38 mouse cellular contexts compared by ENCODE assay signal in the genomic region with DNA sequence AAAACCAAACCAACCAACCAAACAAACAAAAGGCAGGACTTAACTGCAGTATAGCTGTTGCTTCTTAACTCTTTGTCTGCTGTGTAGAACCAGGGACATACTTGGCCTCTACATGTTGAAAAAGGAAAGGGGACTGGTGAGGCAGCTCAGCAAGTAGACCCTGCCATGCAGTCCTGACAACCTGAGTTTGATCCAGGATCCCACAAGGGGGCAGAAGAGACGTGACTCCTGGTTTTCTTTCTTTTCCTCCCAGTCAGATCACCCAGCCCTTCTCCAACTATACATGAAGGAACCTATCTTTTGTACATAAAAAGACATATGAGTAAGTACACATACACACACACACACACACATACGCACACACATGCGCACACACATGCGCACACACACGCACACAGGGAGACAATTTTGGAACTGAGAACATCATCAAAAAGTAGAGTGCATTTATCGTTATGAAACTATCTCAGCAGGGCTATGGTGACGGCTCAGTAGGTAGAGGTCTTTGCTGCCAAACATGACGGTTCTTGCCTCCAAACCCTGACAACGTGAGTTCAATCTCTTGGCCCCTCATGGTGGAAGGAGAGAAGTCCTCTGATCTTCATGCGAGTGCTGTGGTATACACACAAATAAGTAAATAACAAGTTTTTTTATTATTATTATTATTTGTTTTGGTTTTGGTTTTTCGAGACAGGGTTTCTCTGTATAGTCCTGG. TPM values are rescaled to one million over a fixed set of nuclear protein-coding genes. Genes with fewer than 3 reads are reported as not detected.
DNase-seq lines count a peak whose midpoint lies in the region; ATAC-seq and TF ChIP-seq lines count a peak whose summit lies in the region.
"Had no signal": no experiment of that assay in that cellular context is flagged by ENCODE, and none has a peak within 500 bp of the region (broad histone marks: within the 10 kb centered on the region; RNA-seq: fewer than 3 reads in every experiment).

No protein-coding gene starts in this region.

- no peak for DNase-seq in forebrain, postnatal 0 days
- DNase-seq in forebrain, embryonic 14.5 days (ENCODE audit: low spot score) = no peak
- DNase-seq in midbrain, embryonic 11.5 days (ENCODE audit: low spot score, missing footprints) = peak; percentile 78
- DNase-seq in R1 (ENCODE audit: low read depth, low spot score) = peak; percentile 41
- no peak for DNase-seq in lung, postnatal 36 days
- DNase-seq in urinary bladder, postnatal 10 days (ENCODE audit: low spot score) = no peak
- DNase-seq: adrenal gland, postnatal 25 days; gastrocnemius, postnatal 14 days; kidney, adult 18-20 months; kidney, postnatal 36 days; layer of hippocampus, postnatal 36 days; right cerebral cortex, adult 18-20 months; spleen, adult 18-20 months; thymus, postnatal 36 days had no signal

- no peak overlapping the region for H3K27ac ChIP-seq in forebrain, postnatal 0 days (ENCODE audit: low read depth, low read length)
- no peak overlapping the region for H3K27ac ChIP-seq in forebrain, embryonic 14.5 days (ENCODE audit: low read depth, low read length)
- no peak overlapping the region for H3K27ac ChIP-seq in midbrain, embryonic 11.5 days (ENCODE audit: low read depth, low read length)
- H3K27ac ChIP-seq in midbrain, embryonic 15.5 days = no peak overlapping the region
- H3K27ac ChIP-seq: embryonic facial prominence, embryonic 13.5 days; hindbrain, embryonic 15.5 days; liver, embryonic 12.5 days; macrophage had no signal

- no peak for ATAC-seq in forebrain, postnatal 0 days
- no peak for ATAC-seq in forebrain, embryonic 14.5 days
- ATAC-seq in midbrain, embryonic 11.5 days (ENCODE audit: low FRiP score) = no peak
- ATAC-seq in midbrain, embryonic 15.5 days (replicated peaks) = no peak
- ATAC-seq: liver, embryonic 12.5 days; liver, postnatal 0 days; midbrain, embryonic 16.5 days; Patski had no signal

- TF ChIP-seq CTCF in forebrain, postnatal 0 days (IDR thresholded peaks at IDR 0.05; ENCODE audit: low read depth) = peak; percentile 30

- H3K4me2 ChIP-seq in forebrain, postnatal 0 days (ENCODE audit: low read depth) = no peak overlapping the region
- H3K4me2 ChIP-seq in forebrain, embryonic 14.5 days (ENCODE audit: low read length) = no peak overlapping the region
- no peak overlapping the region for H3K4me2 ChIP-seq in midbrain, embryonic 11.5 days
- no peak overlapping the region for H3K4me2 ChIP-seq in midbrain, embryonic 15.5 days
- H3K4me2 ChIP-seq: embryonic facial prominence, embryonic 13.5 days; heart, embryonic 12.5 days; hindbrain, embryonic 15.5 days; liver, embryonic 12.5 days; neural tube, embryonic 12.5 days had no signal

- H3K27me3 ChIP-seq in forebrain, postnatal 0 days (ENCODE audit: insufficient read depth, low read length) = no peaks in the 10 kb centered on the region
- no peaks in the 10 kb centered on the region for H3K27me3 ChIP-seq in forebrain, embryonic 14.5 days (replicated peaks; ENCODE audit: control insufficient read depth, insufficient read depth, low read length)
- H3K27me3 ChIP-seq in midbrain, embryonic 11.5 days (ENCODE audit: control insufficient read depth, insufficient read depth, low read length) = peaks cover 2% of the 10 kb centered on the region; the same call in 1 of the 2 replicates
- no peaks in the 10 kb centered on the region for H3K27me3 ChIP-seq in midbrain, embryonic 15.5 days (replicated peaks)
- H3K27me3 ChIP-seq: hindbrain, embryonic 15.5 days; neural tube, embryonic 12.5 days had no signal

- H3K4me1 ChIP-seq in forebrain, postnatal 0 days (ENCODE audit: insufficient read depth) = peaks cover 18% of the 10 kb centered on the region
- H3K4me1 ChIP-seq in forebrain, embryonic 14.5 days (ENCODE audit: control insufficient read depth, insufficient read depth, low read length) = peaks cover 14% of the 10 kb centered on the region; the same call in 1 of the 2 replicates
- H3K4me1 ChIP-seq in midbrain, embryonic 11.5 days (ENCODE audit: control insufficient read depth, insufficient read depth, low read length) = peaks cover 15% of the 10 kb centered on the region
- peaks cover 13% of the 10 kb centered on the region for H3K4me1 ChIP-seq in midbrain, embryonic 15.5 days

- no peak overlapping the region for H3K4me3 ChIP-seq in forebrain, postnatal 0 days (ENCODE audit: low read depth, low read length)
- no peak overlapping the region for H3K4me3 ChIP-seq in forebrain, embryonic 14.5 days (ENCODE audit: low read depth, low read length)
- no peak overlapping the region for H3K4me3 ChIP-seq in midbrain, embryonic 11.5 days (ENCODE audit: low read depth, low read length)
- H3K4me3 ChIP-seq in midbrain, embryonic 15.5 days = no peak overlapping the region
- H3K4me3 ChIP-seq: embryonic facial prominence, embryonic 13.5 days; forebrain, embryonic 10.5 days; heart, embryonic 12.5 days; hindbrain, embryonic 15.5 days; liver, embryonic 12.5 days; myocyte; neural tube, embryonic 12.5 days had no signal

- H3K36me3 ChIP-seq in forebrain, postnatal 0 days (ENCODE audit: insufficient read depth) = no peaks in the 10 kb centered on the region
- no peaks in the 10 kb centered on the region for H3K36me3 ChIP-seq in forebrain, embryonic 14.5 days (ENCODE audit: control insufficient read depth, insufficient read depth, low read length)
- no peaks in the 10 kb centered on the region for H3K36me3 ChIP-seq in midbrain, embryonic 11.5 days (ENCODE audit: control insufficient read depth, insufficient read depth, low read length)
- no peaks in the 10 kb centered on the region for H3K36me3 ChIP-seq in midbrain, embryonic 15.5 days (replicated peaks)
- H3K36me3 ChIP-seq: embryonic facial prominence, embryonic 13.5 days; forebrain, embryonic 10.5 days; heart, embryonic 12.5 days; hindbrain, embryonic 15.5 days; liver, embryonic 12.5 days; neural tube, embryonic 12.5 days had no signal

- WGBS in forebrain, postnatal 0 days = 91% methylated on average over 11 of the region's 11 CpGs
- 90% methylated on average over 11 of the region's 11 CpGs for WGBS in forebrain, embryonic 14.5 days
- WGBS in midbrain, embryonic 11.5 days = 92% methylated on average over 11 of the region's 11 CpGs
- WGBS in midbrain, embryonic 15.5 days = 87% methylated on average over 11 of the region's 11 CpGs

- H3K9me3 ChIP-seq in forebrain, postnatal 0 days (ENCODE audit: low read length) = no peaks in the 10 kb centered on the region
- H3K9me3 ChIP-seq in forebrain, embryonic 14.5 days (replicated peaks; ENCODE audit: control insufficient read depth, low read length) = no peaks in the 10 kb centered on the region
- no peaks in the 10 kb centered on the region for H3K9me3 ChIP-seq in midbrain, embryonic 11.5 days (ENCODE audit: control insufficient read depth, low read length)
- no peaks in the 10 kb centered on the region for H3K9me3 ChIP-seq in midbrain, embryonic 15.5 days
- H3K9me3 ChIP-seq: embryonic facial prominence, embryonic 13.5 days; forebrain, embryonic 10.5 days; heart, embryonic 12.5 days; hindbrain, embryonic 15.5 days; liver, embryonic 12.5 days; neural tube, embryonic 12.5 days had no signal

- H3K9ac ChIP-seq in forebrain, postnatal 0 days = no peak overlapping the region
- no peak overlapping the region for H3K9ac ChIP-seq in forebrain, embryonic 14.5 days (ENCODE audit: low read length)
- no peak overlapping the region for H3K9ac ChIP-seq in midbrain, embryonic 11.5 days (ENCODE audit: low read length)
- no peak overlapping the region for H3K9ac ChIP-seq in midbrain, embryonic 15.5 days
- H3K9ac ChIP-seq: embryonic facial prominence, embryonic 13.5 days; heart, embryonic 12.5 days; hindbrain, embryonic 15.5 days; liver, embryonic 12.5 days; liver, postnatal 0 days; neural tube, embryonic 12.5 days had no signal

RNA-seq across cellular contexts. Expression of gene 4931429L15Rik, which starts 7.1 kb away (rescaled TPM):
- not detected in 2 replicates for total RNA-seq in forebrain, postnatal 0 days (2014; rRNA removed)
- not detected in 2 replicates for polyA plus RNA-seq in forebrain, postnatal 0 days (2015; fragmentation: Nextera tagmentation; extraction: Ambion mirVana)
- not detected in 2 replicates for polyA plus RNA-seq in forebrain, embryonic 14.5 days (2014; fragmentation: Nextera tagmentation; extraction: Ambion mirVana)
- polyA plus RNA-seq in midbrain, embryonic 11.5 days (2014; fragmentation: Nextera tagmentation; extraction: Ambion mirVana) = 0.15 TPM in 1 of 2 replicates, not detected in the other
- not detected in 2 replicates for polyA plus RNA-seq in midbrain, embryonic 15.5 days (2015; fragmentation: Nextera tagmentation; extraction: Ambion mirVana)
- total RNA-seq: adrenal gland, adult 18-20 months; adrenal gland, postnatal 25 days; common myeloid progenitor, adult 5-6 weeks; gastrocnemius, postnatal 14 days; granulocyte monocyte progenitor cell, adult 5-6 weeks; hematopoietic stem cell, adult 5-6 weeks; layer of hippocampus, postnatal 36 days; left cerebral cortex, postnatal 4 days; megakaryocyte-erythroid progenitor cell, adult 5-6 weeks; MEL had no signal
- polyA plus RNA-seq: embryonic facial prominence, embryonic 13.5 days; forebrain, embryonic 10.5 days; heart, embryonic 12.5 days; heart, postnatal 0 days; intestine, embryonic 14.5 days; kidney, embryonic 16.5 days; limb, embryonic 14.5 days; liver, embryonic 12.5 days; liver, postnatal 0 days; lung, embryonic 16.5 days; macrophage; midbrain, embryonic 16.5 days; myocyte; neural tube, embryonic 12.5 days; Patski had no signal

RNA-seq across cellular contexts. Expression of gene Bud13, which starts 44.0 kb away (rescaled TPM):
- total RNA-seq in forebrain, postnatal 0 days (2014; rRNA removed) = 13.5 and 14.7 TPM in 2 replicates
- polyA plus RNA-seq in forebrain, postnatal 0 days (2015; fragmentation: Nextera tagmentation; extraction: Ambion mirVana) = 11.5 and 12.8 TPM in 2 replicates
- polyA plus RNA-seq in forebrain, embryonic 14.5 days (2014; fragmentation: Nextera tagmentation; extraction: Ambion mirVana) = 14.9 and 18.7 TPM in 2 replicates
- polyA plus RNA-seq in midbrain, embryonic 11.5 days (2014; fragmentation: Nextera tagmentation; extraction: Ambion mirVana) = 26.4 and 27.1 TPM in 2 replicates
- 17.9 and 18.3 TPM in 2 replicates for polyA plus RNA-seq in midbrain, embryonic 15.5 days (2015; fragmentation: Nextera tagmentation; extraction: Ambion mirVana)

RNA-seq across cellular contexts. Expression of gene Zpr1, which starts 54.0 kb away (rescaled TPM):
- total RNA-seq in forebrain, postnatal 0 days (2014; rRNA removed) = 34.3 and 44.1 TPM in 2 replicates
- 49.1 and 56.0 TPM in 2 replicates for polyA plus RNA-seq in forebrain, postnatal 0 days (2015; fragmentation: Nextera tagmentation; extraction: Ambion mirVana)
- 68.8 and 70.1 TPM in 2 replicates for polyA plus RNA-seq in forebrain, embryonic 14.5 days (2014; fragmentation: Nextera tagmentation; extraction: Ambion mirVana)
- 59.3 and 62.0 TPM in 2 replicates for polyA plus RNA-seq in midbrain, embryonic 11.5 days (2014; fragmentation: Nextera tagmentation; extraction: Ambion mirVana)
- 60.1 and 64.0 TPM in 2 replicates for polyA plus RNA-seq in midbrain, embryonic 15.5 days (2015; fragmentation: Nextera tagmentation; extraction: Ambion mirVana)

RNA-seq across cellular contexts. Expression of gene Apoa5, which starts 58.4 kb away (rescaled TPM):
- not detected in 2 replicates for total RNA-seq in forebrain, postnatal 0 days (2014; rRNA removed)
- not detected in 2 replicates for polyA plus RNA-seq in forebrain, postnatal 0 days (2015; fragmentation: Nextera tagmentation; extraction: Ambion mirVana)
- not detected in 2 replicates for polyA plus RNA-seq in forebrain, embryonic 14.5 days (2014; fragmentation: Nextera tagmentation; extraction: Ambion mirVana)
- polyA plus RNA-seq in midbrain, embryonic 11.5 days (2014; fragmentation: Nextera tagmentation; extraction: Ambion mirVana) = 0.15 TPM in 1 of 2 replicates, not detected in the other
- not detected in 2 replicates for polyA plus RNA-seq in midbrain, embryonic 15.5 days (2015; fragmentation: Nextera tagmentation; extraction: Ambion mirVana)
- total RNA-seq: adrenal gland, postnatal 25 days; common myeloid progenitor, adult 5-6 weeks; gastrocnemius, postnatal 14 days; granulocyte monocyte progenitor cell, adult 5-6 weeks; hematopoietic stem cell, adult 5-6 weeks; layer of hippocampus, postnatal 36 days; left cerebral cortex, postnatal 4 days; megakaryocyte-erythroid progenitor cell, adult 5-6 weeks; MEL had no signal
- polyA plus RNA-seq: embryonic facial prominence, embryonic 13.5 days; forebrain, embryonic 10.5 days; heart, embryonic 12.5 days; heart, postnatal 0 days; hindbrain, embryonic 15.5 days; intestine, embryonic 14.5 days; kidney, embryonic 16.5 days; limb, embryonic 14.5 days; lung, embryonic 16.5 days; macrophage; midbrain, embryonic 16.5 days; myocyte; neural tube, embryonic 12.5 days; Patski had no signal

Comparison
In these comparisons a context has a peak if more than half of its experiments do, and no peak if none do; other contexts are left out.
1. DNase-seq: peak in midbrain, embryonic 11.5 days (single experiment) and R1 (single experiment); none in forebrain, postnatal 0 days (single experiment), forebrain, embryonic 14.5 days (single experiment), lung, postnatal 36 days (single experiment) and urinary bladder, postnatal 10 days (single experiment).